Mouse (Mus musculus): ENCODE measurements around the gene Ptpn14. TPM values are rescaled to one million over a fixed set of nuclear protein-coding genes. Genes with fewer than 3 reads are reported as not detected.

The Ptpn14 gene
- polyA plus RNA-seq, 1 experiment from 2014 or later: 4.6 TPM

GRCm38 (mm10) chr1:189913093-189913760, 185.2 kb downstream of the Ptpn14 start:
- Histone ChIP-seq H3K4me3 (no peak overlapping the region), H3K36me3 (peaks cover 27% of the 10 kb centered on the region), H3K4me1 (peaks cover 65% of the 10 kb centered on the region), H3K27ac (replicated peaks) (0 out of 2 replicates have a peak overlapping the region, but pooled peaks have one; percentile 72), H3K27me3 (ENCODE audit: low read depth, poor library complexity, severe bottlenecking) (no peaks in the 10 kb centered on the region), H3K9me3 (replicated peaks) (no peaks in the 10 kb centered on the region)
- DNase-seq (ENCODE audit: low spot score): no peak
- WGBS: 90% methylated on average over 21 of the region's 21 CpGs

- Histone ChIP-seq H3K9me3 (replicated peaks) (no peaks in the 10 kb centered on the region), H3K4me1 (peaks cover 73% of the 10 kb centered on the region), H3K27ac (replicated peaks) (peak overlapping the region; percentile 76), H3K36me3 (peaks cover 14% of the 10 kb centered on the region), H3K4me3 (0 out of 2 replicates have a peak overlapping the region, but pooled peaks have one; percentile 12), H3K27me3 (ENCODE audit: low read depth, poor library complexity, severe bottlenecking) (peaks cover 11% of the 10 kb centered on the region; the same call in 1 of the 2 replicates)
- DNase-seq (ENCODE audit: low spot score): no peak
- 39% methylated on average over 10 of the region's 10 CpGs for WGBS
Measured at GRCm38 (mm10) chr1:189916422-189917125, 188.5 kb downstream of the Ptpn14 start.

- WGBS: 53% methylated on average over 4 of the region's 4 CpGs
- H3K36me3 ChIP-seq: peaks cover 13% of the 10 kb centered on the region
- H3K4me1 ChIP-seq: peaks cover 78% of the 10 kb centered on the region
- no peak overlapping the region for H3K4me3 ChIP-seq
- peaks cover 11% of the 10 kb centered on the region; the same call in 1 of the 2 replicates for H3K27me3 ChIP-seq (ENCODE audit: low read depth, poor library complexity, severe bottlenecking)
- H3K27ac ChIP-seq (replicated peaks): peak overlapping the region; percentile 76
- no peak for DNase-seq (ENCODE audit: low spot score)
- H3K9me3 ChIP-seq (replicated peaks): no peaks in the 10 kb centered on the region
Measured at GRCm38 (mm10) chr1:189917126-189917500, 189.0 kb downstream of the Ptpn14 start.

- peaks cover 32% of the 10 kb centered on the region for H3K27me3 ChIP-seq (ENCODE audit: low read depth, poor library complexity, severe bottlenecking)
- no peak overlapping the region for H3K27ac ChIP-seq (replicated peaks)
- no peaks in the 10 kb centered on the region for H3K36me3 ChIP-seq
- no peaks in the 10 kb centered on the region for H3K9me3 ChIP-seq (replicated peaks)
- peaks cover 78% of the 10 kb centered on the region for H3K4me1 ChIP-seq
- 91% methylated on average over 3 of the region's 3 CpGs for WGBS
- no peak for DNase-seq (ENCODE audit: low spot score)
- H3K4me3 ChIP-seq: no peak overlapping the region
Measured at GRCm38 (mm10) chr1:189919756-189920155, 191.7 kb downstream of the Ptpn14 start.

GRCm38 (mm10) chr1:189920701-189921567, 192.9 kb downstream of the Ptpn14 start:
- no peaks in the 10 kb centered on the region for H3K36me3 ChIP-seq
- 53% methylated on average over 28 of the region's 28 CpGs for WGBS
- H3K4me1 ChIP-seq: peaks cover 71% of the 10 kb centered on the region
- H3K27me3 ChIP-seq (ENCODE audit: low read depth, poor library complexity, severe bottlenecking): peaks cover 39% of the 10 kb centered on the region
- DNase-seq (ENCODE audit: low spot score): no peak
- peak overlapping the region; percentile 94 for H3K27ac ChIP-seq (replicated peaks)
- H3K4me3 ChIP-seq: peak overlapping the region; percentile 88
- no peaks in the 10 kb centered on the region for H3K9me3 ChIP-seq (replicated peaks)

- Histone ChIP-seq H3K9me3 (replicated peaks) (no peaks in the 10 kb centered on the region), H3K27ac (replicated peaks) (peak overlapping the region; percentile 94), H3K4me1 (peaks cover 68% of the 10 kb centered on the region), H3K27me3 (ENCODE audit: low read depth, poor library complexity, severe bottlenecking) (peaks cover 39% of the 10 kb centered on the region), H3K36me3 (no peaks in the 10 kb centered on the region), H3K4me3 (peak overlapping the region; percentile 88)
- no peak for DNase-seq (ENCODE audit: low spot score)
- 8% methylated on average over 4 of the region's 4 CpGs for WGBS
Measured at GRCm38 (mm10) chr1:189921568-189921817, 193.4 kb downstream of the Ptpn14 start.

- peaks cover 64% of the 10 kb centered on the region for H3K4me1 ChIP-seq
- under 1% methylated on average over 79 of the region's 90 CpGs for WGBS
- DNase-seq (ENCODE audit: low spot score): peak; percentile 79
- H3K27ac ChIP-seq (replicated peaks): peak within 1 kb of the TSS; percentile 94
- H3K9me3 ChIP-seq (replicated peaks): no peaks in the 10 kb centered on the region
- peak within 1 kb of the TSS; percentile 88 for H3K4me3 ChIP-seq
- H3K36me3 ChIP-seq: no peaks in the 10 kb centered on the region
- H3K27me3 ChIP-seq (ENCODE audit: low read depth, poor library complexity, severe bottlenecking): peaks cover 39% of the 10 kb centered on the region
Measured at GRCm38 (mm10) chr1:189921818-189922592, 193.9 kb downstream of the Ptpn14 start, which contains the start of gene Smyd2. Gene Smyd2 (minus strand): TSS chr1:189922363.

GRCm38 (mm10) chr1:189922721-189923120, 194.7 kb downstream of the Ptpn14 start:
- Histone ChIP-seq H3K27ac (replicated peaks) (peak overlapping the region; percentile 94; the same call in 1 of the 2 replicates), H3K36me3 (no peaks in the 10 kb centered on the region), H3K4me3 (peak overlapping the region; percentile 88), H3K9me3 (replicated peaks) (no peaks in the 10 kb centered on the region), H3K27me3 (ENCODE audit: low read depth, poor library complexity, severe bottlenecking) (peaks cover 39% of the 10 kb centered on the region), H3K4me1 (peaks cover 63% of the 10 kb centered on the region)
- 29% methylated on average over 9 of the region's 9 CpGs for whole genome bisulfite sequencing
- DNase-seq (ENCODE audit: low spot score): no peak

- H3K27ac ChIP-seq (replicated peaks): no peak overlapping the region
- no peak for DNase-seq (ENCODE audit: low spot score)
- peaks cover 64% of the 10 kb centered on the region for H3K4me1 ChIP-seq
- 78% methylated on average over 4 of the region's 4 CpGs for WGBS
- H3K27me3 ChIP-seq (ENCODE audit: low read depth, poor library complexity, severe bottlenecking): peaks cover 39% of the 10 kb centered on the region
- no peak overlapping the region for H3K4me3 ChIP-seq
- no peaks in the 10 kb centered on the region for H3K36me3 ChIP-seq
- no peaks in the 10 kb centered on the region for H3K9me3 ChIP-seq (replicated peaks)
Measured at GRCm38 (mm10) chr1:189923157-189923556, 195.1 kb downstream of the Ptpn14 start.

GRCm38 (mm10) chr1:189923871-189924568, 196.0 kb downstream of the Ptpn14 start:
- no peaks in the 10 kb centered on the region for H3K9me3 ChIP-seq (replicated peaks)
- no peak overlapping the region for H3K4me3 ChIP-seq
- H3K27me3 ChIP-seq (ENCODE audit: low read depth, poor library complexity, severe bottlenecking): peaks cover 35% of the 10 kb centered on the region
- no peak for DNase-seq (ENCODE audit: low spot score)
- 80% methylated on average over 22 of the region's 22 CpGs for WGBS
- no peaks in the 10 kb centered on the region for H3K36me3 ChIP-seq
- no peak overlapping the region for H3K27ac ChIP-seq (replicated peaks)
- H3K4me1 ChIP-seq: peaks cover 56% of the 10 kb centered on the region

- no peak overlapping the region for H3K27ac ChIP-seq (replicated peaks)
- no peak for DNase-seq (ENCODE audit: low spot score)
- H3K4me3 ChIP-seq: no peak overlapping the region
- no peaks in the 10 kb centered on the region for H3K36me3 ChIP-seq
- H3K27me3 ChIP-seq (ENCODE audit: low read depth, poor library complexity, severe bottlenecking): peaks cover 28% of the 10 kb centered on the region
- 69% methylated on average over 8 of the region's 8 CpGs for WGBS
- peaks cover 45% of the 10 kb centered on the region for H3K4me1 ChIP-seq
- H3K9me3 ChIP-seq (replicated peaks): no peaks in the 10 kb centered on the region
Measured at GRCm38 (mm10) chr1:189926279-189926678, 198.2 kb downstream of the Ptpn14 start.

Measured in midbrain, embryonic 10.5 days (tissue).